Comparison of ENCODE assay signal across 14 mouse cellular contexts in the genomic region with DNA sequence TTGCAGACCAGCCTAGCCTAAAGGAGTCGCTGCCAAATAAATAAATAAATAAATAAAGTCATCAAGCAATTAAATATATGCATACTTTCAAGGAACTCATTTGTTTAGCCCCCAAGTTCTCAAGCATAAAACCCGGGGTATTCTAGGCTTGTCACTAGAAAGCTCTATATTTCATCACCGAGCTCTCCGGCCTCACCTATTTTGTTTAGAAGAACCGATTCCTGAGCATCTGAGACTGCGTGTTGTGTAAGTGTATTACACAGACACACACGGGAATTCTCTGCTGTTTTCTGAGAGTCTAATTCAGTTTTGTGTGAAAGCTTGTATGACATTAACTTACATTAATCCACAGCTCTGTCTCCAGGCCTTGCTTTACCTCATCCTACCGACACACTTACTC. TPM values are rescaled to one million over a fixed set of nuclear protein-coding genes. Genes with fewer than 3 reads are reported as not detected.
DNase-seq lines count a peak whose midpoint lies in the region; ATAC-seq and TF ChIP-seq lines count a peak whose summit lies in the region.
"Had no signal": no experiment of that assay in that cellular context is flagged by ENCODE, and none has a peak within 500 bp of the region (broad histone marks: within the 10 kb centered on the region; RNA-seq: fewer than 3 reads in every experiment).

No protein-coding gene starts in this region.

- H3K27ac ChIP-seq in heart, embryonic 13.5 days (replicated peaks): no peak overlapping the region
- peak overlapping the region; percentile 84 for H3K27ac ChIP-seq in liver, adult 2 months (replicated peaks; ENCODE audit: insufficient read depth, low read depth, low read length)
- no peak overlapping the region for H3K27ac ChIP-seq in liver, embryonic 12.5 days
- peak overlapping the region; percentile 80; the same call in 1 of the 2 replicates for H3K27ac ChIP-seq in embryonic fibroblast, embryonic 13.5 days (ENCODE audit: insufficient read depth, low read length)
- H3K27ac ChIP-seq in liver, embryonic 15.5 days (replicated peaks): no peak overlapping the region
- H3K27ac ChIP-seq in forebrain, embryonic 15.5 days (replicated peaks): no peak overlapping the region
- H3K27ac ChIP-seq: forebrain, embryonic 13.5 days; limb, embryonic 12.5 days had no signal

- H3K9ac ChIP-seq in heart, embryonic 13.5 days: no peak overlapping the region
- peak overlapping the region; percentile 59; the same call in 1 of the 2 replicates for H3K9ac ChIP-seq in liver, adult 2 months (ENCODE audit: low read depth, low read length)
- no peak overlapping the region for H3K9ac ChIP-seq in liver, embryonic 12.5 days
- H3K9ac ChIP-seq in liver, embryonic 15.5 days: no peak overlapping the region
- H3K9ac ChIP-seq in forebrain, embryonic 15.5 days (replicated peaks): no peak overlapping the region
- H3K9ac ChIP-seq: forebrain, embryonic 13.5 days; limb, embryonic 12.5 days had no signal

- peak overlapping the region; percentile 84 for H3K4me2 ChIP-seq in heart, embryonic 13.5 days
- no peak overlapping the region for H3K4me2 ChIP-seq in liver, embryonic 12.5 days
- 0 out of 2 replicates have a peak overlapping the region, but pooled peaks have one; percentile 70 for H3K4me2 ChIP-seq in liver, embryonic 15.5 days
- no peak overlapping the region for H3K4me2 ChIP-seq in forebrain, embryonic 15.5 days (replicated peaks)

- intact Hi-C loops in heart, postnatal 14 days (cut with DNase I): loop anchor here (2.0 to 5.0 kb wide), 2 partner anchors 58 to 214 kb away; partner anchors contain the start of gene Grb14

- peaks cover 11% of the 10 kb centered on the region; the same call in 1 of the 2 replicates for H3K79me2 ChIP-seq in liver, adult 2 months (ENCODE audit: control insufficient read depth, insufficient read depth, low read length)

- WGBS in heart, embryonic 13.5 days: 79% methylated on average over 8 of the region's 8 CpGs
- 28% methylated on average over 8 of the region's 8 CpGs for WGBS in liver, adult 2 months
- 71% methylated on average over 8 of the region's 8 CpGs for WGBS in liver, embryonic 12.5 days (ENCODE audit: insufficient replicate concordance)
- WGBS in liver, embryonic 15.5 days (ENCODE audit: insufficient replicate concordance): 67% methylated on average over 8 of the region's 8 CpGs
- WGBS in forebrain, embryonic 15.5 days: 71% methylated on average over 8 of the region's 8 CpGs

- no peak for ATAC-seq in heart, embryonic 13.5 days (ENCODE audit: extremely low read depth, insufficient number of reproducible peaks, low FRiP score, low TSS enrichment)
- no peak for ATAC-seq in liver, embryonic 12.5 days
- ATAC-seq in liver, embryonic 15.5 days (ENCODE audit: insufficient read depth): no peak
- no peak for ATAC-seq in forebrain, embryonic 15.5 days (replicated peaks)
- ATAC-seq: forebrain, embryonic 13.5 days; hindbrain, embryonic 16.5 days had no signal

- DNase-seq in heart, postnatal 14 days: no peak
- DNase-seq in liver, adult 2 months (ENCODE audit: extremely low read depth, low read depth, low spot score): peak; percentile 51
- DNase-seq in thymus, postnatal 14 days: no peak
- DNase-seq: cerebellum, adult 9-11 months; gastrocnemius, postnatal 10 days; right cerebral cortex, postnatal 14 days had no signal

- H3K4me1 ChIP-seq in heart, embryonic 13.5 days: peaks cover 21% of the 10 kb centered on the region
- H3K4me1 ChIP-seq in liver, adult 2 months (ENCODE audit: control insufficient read depth, insufficient read depth, low read length): peaks cover 14% of the 10 kb centered on the region
- no peaks in the 10 kb centered on the region for H3K4me1 ChIP-seq in liver, embryonic 12.5 days
- H3K4me1 ChIP-seq in embryonic fibroblast, embryonic 13.5 days (ENCODE audit: control insufficient read depth, insufficient read depth, low read length): peaks cover 3% of the 10 kb centered on the region; the same call in 1 of the 2 replicates
- no peaks in the 10 kb centered on the region for H3K4me1 ChIP-seq in liver, embryonic 15.5 days (replicated peaks)
- peaks cover 14% of the 10 kb centered on the region for H3K4me1 ChIP-seq in forebrain, embryonic 15.5 days

- H3K4me3 ChIP-seq in heart, embryonic 13.5 days: peak overlapping the region; percentile 83
- peak overlapping the region; percentile 46; the same call in 1 of the 2 replicates for H3K4me3 ChIP-seq in liver, adult 2 months (ENCODE audit: insufficient read depth, low read depth, low read length)
- H3K4me3 ChIP-seq in liver, embryonic 12.5 days: no peak overlapping the region
- H3K4me3 ChIP-seq in embryonic fibroblast, embryonic 13.5 days (ENCODE audit: insufficient read depth, low read length): peak overlapping the region; percentile 27
- H3K4me3 ChIP-seq in liver, embryonic 15.5 days (replicated peaks): no peak overlapping the region
- H3K4me3 ChIP-seq in forebrain, embryonic 15.5 days: no peak overlapping the region

- H3K36me3 ChIP-seq in heart, embryonic 13.5 days: no peaks in the 10 kb centered on the region
- no peaks in the 10 kb centered on the region for H3K36me3 ChIP-seq in liver, adult 2 months (ENCODE audit: control insufficient read depth, insufficient read depth, low read length)
- no peaks in the 10 kb centered on the region for H3K36me3 ChIP-seq in liver, embryonic 12.5 days
- no peaks in the 10 kb centered on the region for H3K36me3 ChIP-seq in liver, embryonic 15.5 days (replicated peaks)
- H3K36me3 ChIP-seq in forebrain, embryonic 15.5 days: no peaks in the 10 kb centered on the region
- H3K36me3 ChIP-seq: limb, embryonic 12.5 days had no signal

- TF ChIP-seq POLR2A in liver, adult 2 months (IDR thresholded peaks at IDR 0.05; ENCODE audit: extremely low read depth, insufficient read depth, low read length): no peak
- no peak for TF ChIP-seq POLR2A in embryonic fibroblast, embryonic 13.5 days (IDR thresholded peaks at IDR 0.05; ENCODE audit: low read depth, low read length)

- H3K27me3 ChIP-seq in heart, embryonic 13.5 days (replicated peaks): no peaks in the 10 kb centered on the region
- H3K27me3 ChIP-seq in liver, adult 2 months (ENCODE audit: control insufficient read depth, insufficient read depth, low read length): no peaks in the 10 kb centered on the region
- peaks cover 44% of the 10 kb centered on the region for H3K27me3 ChIP-seq in liver, embryonic 12.5 days (replicated peaks)
- H3K27me3 ChIP-seq in liver, embryonic 15.5 days: peaks cover 38% of the 10 kb centered on the region
- no peaks in the 10 kb centered on the region for H3K27me3 ChIP-seq in forebrain, embryonic 15.5 days

- H3K9me3 ChIP-seq in heart, embryonic 13.5 days: no peaks in the 10 kb centered on the region
- no peaks in the 10 kb centered on the region for H3K9me3 ChIP-seq in liver, embryonic 12.5 days (replicated peaks)
- H3K9me3 ChIP-seq in liver, embryonic 15.5 days (replicated peaks): no peaks in the 10 kb centered on the region
- H3K9me3 ChIP-seq in forebrain, embryonic 15.5 days: no peaks in the 10 kb centered on the region
- H3K9me3 ChIP-seq: forebrain, embryonic 13.5 days; limb, embryonic 12.5 days had no signal

- TF ChIP-seq CTCF in liver, adult 2 months (IDR thresholded peaks at IDR 0.05; ENCODE audit: low read depth, low read length): no peak
- TF ChIP-seq CTCF in embryonic fibroblast, embryonic 13.5 days (IDR thresholded peaks at IDR 0.05; ENCODE audit: borderline replicate concordance, insufficient read depth, low read length): no peak

RNA-seq across cellular contexts. Expression of gene Cobll1, which starts 2.6 kb away (rescaled TPM):
- polyA plus RNA-seq in heart, embryonic 13.5 days (2015; fragmentation: Nextera tagmentation; extraction: Ambion mirVana): 7.9 and 8.1 TPM in 2 replicates
- 10 to 100 TPM; 51.3 to 53.6 TPM for total RNA-seq in heart, postnatal 14 days (2021)
- 13.6 and 16.0 TPM in 2 replicates for total RNA-seq in liver, adult 2 months (2014; rRNA removed)
- polyA plus RNA-seq in liver, adult 2 months (2012; rRNA removed): 9.4 and 10.0 TPM in 2 replicates
- 4.3 and 4.4 TPM in 2 replicates for polyA plus RNA-seq in liver, embryonic 12.5 days (2016; fragmentation: Nextera tagmentation; extraction: Ambion mirVana)
- polyA plus RNA-seq in embryonic fibroblast, embryonic 13.5 days (2011; ENCODE audit: insufficient read length, low read depth, missing spikeins): 15.0 and 25.5 TPM in 2 replicates
- polyA plus RNA-seq in liver, embryonic 15.5 days (2015; fragmentation: Nextera tagmentation; extraction: Ambion mirVana): 3.8 and 4.3 TPM in 2 replicates
- 2.5 and 3.1 TPM in 2 replicates for polyA plus RNA-seq in forebrain, embryonic 15.5 days (2015; fragmentation: Nextera tagmentation; extraction: Ambion mirVana)

Comparison
In these comparisons a context has a peak if more than half of its experiments do, and no peak if none do; other contexts are left out.
1. H3K27ac ChIP-seq: peak in liver, adult 2 months (single experiment) and embryonic fibroblast, embryonic 13.5 days (single experiment); none in heart, embryonic 13.5 days (single experiment), liver, embryonic 12.5 days (single experiment), liver, embryonic 15.5 days (single experiment) and forebrain, embryonic 15.5 days (single experiment).
2. H3K4me2 ChIP-seq: peak in heart, embryonic 13.5 days (single experiment) and liver, embryonic 15.5 days (single experiment); none in liver, embryonic 12.5 days (single experiment) and forebrain, embryonic 15.5 days (single experiment).
3. H3K4me3 ChIP-seq: peak in heart, embryonic 13.5 days (single experiment), liver, adult 2 months (single experiment) and embryonic fibroblast, embryonic 13.5 days (single experiment); none in liver, embryonic 12.5 days (single experiment), liver, embryonic 15.5 days (single experiment) and forebrain, embryonic 15.5 days (single experiment).